Mouse (Mus musculus) neural tube, embryonic 11.5 days (tissue): ENCODE results near the gene Colec11. TPM values are rescaled to one million over a fixed set of nuclear protein-coding genes. Genes with fewer than 3 reads are reported as not detected.

ENCODE experiments used
- ATAC-seq: fragments of 200-750 bp; cut with Nextera tagmentation; 2 replicates; pipeline ENCODE4 v1.8.0; 2017; ENCODE audit warnings: moderate number of reproducible peaks, mild to moderate bottlenecking, moderate TSS enrichment, moderate library complexity; ENCODE audit not compliant: insufficient read depth, low FRiP score, low TSS enrichment
- DNase-seq: peaks from one replicate; pipeline ENCODE4 v3.0.0-alpha.2; 2015; ENCODE audit warnings: low spot score
- H3K27ac ChIP-seq: fragments of 300-500 bp; sonication (generic); 2 replicates; pipeline ENCODE4 v1.5.1; 2014; ENCODE audit warnings: low read depth, mild to moderate bottlenecking, low read length
- H3K27me3 ChIP-seq: fragments of 300-500 bp; sonication (generic); 2 replicates; pipeline ENCODE4 v1.6.1; 2014; ENCODE audit warnings: mild to moderate bottlenecking, low read length, mixed read lengths; ENCODE audit not compliant: control insufficient read depth, insufficient read depth
- H3K36me3 ChIP-seq: fragments of 300-500 bp; sonication (generic); 2 replicates; pipeline ENCODE4 v1.6.1; 2014; ENCODE audit warnings: mild to moderate bottlenecking, low read length, moderate library complexity, mixed read lengths; ENCODE audit not compliant: control insufficient read depth, insufficient read depth
- H3K4me1 ChIP-seq: fragments of 300-500 bp; sonication (generic); 2 replicates; pipeline ENCODE4 v1.6.1; 2014; ENCODE audit warnings: low read length, mixed read lengths; ENCODE audit not compliant: control insufficient read depth, insufficient read depth
- H3K4me2 ChIP-seq: fragments of 300-500 bp; sonication (generic); 2 replicates; pipeline ENCODE4 v1.6.1; 2014; ENCODE audit warnings: low read depth, mild to moderate bottlenecking, moderate library complexity
- H3K4me3 ChIP-seq: fragments of 300-500 bp; sonication (generic); 2 replicates; pipeline ENCODE4 v1.5.1; 2014; ENCODE audit warnings: low read depth, low read length
- H3K9ac ChIP-seq: fragments of 300-500 bp; sonication (generic); 2 replicates; pipeline ENCODE4 v1.6.1; 2014; ENCODE audit warnings: mild to moderate bottlenecking, low read length
- H3K9me3 ChIP-seq: fragments of 300-500 bp; sonication (generic); 2 replicates; pipeline ENCODE4 v1.6.1; 2016; ENCODE audit warnings: low read length; ENCODE audit not compliant: control insufficient read depth
- WGBS: fragments of 180-500 bp; shearing (Covaris S2); extraction: QIAGEN DNeasy Blood & Tissue Kit; methylation state at CpG from one replicate; pipeline ENCODE4 v1.1.7; 2014; 5-methylcytosine and 5-hydroxymethylcytosine counted together
- polyA plus RNA-seq: library from polyadenylated mRNA; unstranded; fragments of >200 nt; fragmentation: Nextera tagmentation; extraction: Ambion mirVana; gene quantifications from 2 replicates; pipeline ENCODE4 v1.2.1, GENCODE M21; 2014

Gene Colec11
- polyA plus RNA-seq, 1 experiment from 2014 or later = 0.16 TPM

- no peak for DNase-seq
- Histone ChIP-seq H3K4me3 (no peak overlapping the region), H3K27me3 (no peaks in the 10 kb centered on the region), H3K9ac (no peak overlapping the region), H3K27ac (no peak overlapping the region), H3K36me3 (no peaks in the 10 kb centered on the region), H3K9me3 (no peaks in the 10 kb centered on the region), H3K4me2 (no peak overlapping the region), H3K4me1 (no peaks in the 10 kb centered on the region)
- no peak for ATAC-seq
- 93% methylated on average over 2 of the region's 2 CpGs for WGBS
Measured at GRCm38 (mm10) chr12:28572241-28572640, 50.9 kb downstream of the Colec11 start.

GRCm38 (mm10) chr12:28552299-28552698 lies 70.9 kb downstream of the Colec11 start, which contains the start of gene Dcdc2c:
Dcdc2c (minus strand) TSS chr12:28552399.
- ATAC-seq = no peak
- Histone ChIP-seq H3K9me3 (no peaks in the 10 kb centered on the region), H3K4me2 (no peak within 1 kb of the TSS), H3K4me3 (no peak within 1 kb of the TSS), H3K9ac (no peak within 1 kb of the TSS), H3K4me1 (no peaks in the 10 kb centered on the region), H3K27me3 (no peaks in the 10 kb centered on the region), H3K36me3 (no peaks in the 10 kb centered on the region), H3K27ac (no peak within 1 kb of the TSS)
- no peak for DNase-seq
- 75% methylated on average over 15 of the region's 15 CpGs for WGBS

- ATAC-seq (no peak), DNase-seq (no peak)
- H3K27ac ChIP-seq = no peak overlapping the region
- WGBS = 45% methylated on average over 16 of the region's 18 CpGs
- no peaks in the 10 kb centered on the region for H3K4me1 ChIP-seq
- H3K9me3 ChIP-seq = no peaks in the 10 kb centered on the region
- H3K4me2 ChIP-seq = no peak overlapping the region
- no peaks in the 10 kb centered on the region for H3K36me3 ChIP-seq
- no peak overlapping the region for H3K4me3 ChIP-seq
- no peak overlapping the region for H3K9ac ChIP-seq
- H3K27me3 ChIP-seq = no peaks in the 10 kb centered on the region
Measured at GRCm38 (mm10) chr12:28551775-28552174, 71.4 kb downstream of the Colec11 start.

- ATAC-seq = no peak
- H3K36me3 ChIP-seq = no peaks in the 10 kb centered on the region
- WGBS = 79% methylated on average over 4 of the region's 4 CpGs
Measured at GRCm38 (mm10) chr12:28548887-28549286, 74.3 kb downstream of the Colec11 start.

More at GRCm38 (mm10) chr12:28548887-28549286, 74.3 kb downstream of the Colec11 start:
- no peaks in the 10 kb centered on the region for H3K4me1 ChIP-seq
- H3K4me3 ChIP-seq = no peak overlapping the region
- no peak for DNase-seq
- H3K27me3 ChIP-seq = no peaks in the 10 kb centered on the region
- H3K4me2 ChIP-seq = no peak overlapping the region
- H3K27ac ChIP-seq = no peak overlapping the region
- no peaks in the 10 kb centered on the region for H3K9me3 ChIP-seq
- no peak overlapping the region for H3K9ac ChIP-seq

Other genes starting within 250 kb of the Colec11 start
- gene Dcdc2c, start 71.0 kb downstream of the Colec11 start, polyA plus RNA-seq = 0.16 TPM in 1 of 2 replicates, not detected in the other
- gene Allc, start 40.9 kb downstream of the Colec11 start, polyA plus RNA-seq = not detected in 2 replicates
- gene Rps7, start 12.6 kb upstream of the Colec11 start, polyA plus RNA-seq = 639 and 701 TPM in 2 replicates
- gene Rnaseh1, start 26.2 kb upstream of the Colec11 start, polyA plus RNA-seq = 25.7 and 28.5 TPM in 2 replicates
- gene Adi1, start 51.9 kb upstream of the Colec11 start, polyA plus RNA-seq = 43.8 and 48.8 TPM in 2 replicates
- gene Trappc12, start 127.1 kb upstream of the Colec11 start, polyA plus RNA-seq = 36.7 and 38.7 TPM in 2 replicates
- gene Eipr1, start 128.4 kb upstream of the Colec11 start, polyA plus RNA-seq = 55.1 and 56.4 TPM in 2 replicates